Mouse (Mus musculus): ENCODE data around the gene Tap1. TPM values are rescaled to one million over a fixed set of nuclear protein-coding genes. Genes with fewer than 3 reads are reported as not detected.
"Not testable (repeated sequence)": the region's sequence is repeated elsewhere in the genome, so short reads cannot be mapped to it uniquely, and the experiment has no call there.

Gene Tap1
- polyA plus RNA-seq, 1 experiment from 2014 or later = 0.60 TPM

GRCm38 (mm10) chr17:34220401-34220800 lies 33.0 kb downstream of the Tap1 start:
- WGBS = 96% methylated on average over 7 of the region's 16 CpGs

GRCm38 (mm10) chr17:34224816-34225215 lies 37.5 kb downstream of the Tap1 start:
- H3K4me3 ChIP-seq = no peak overlapping the region
- ATAC-seq (ENCODE audit: low read depth) = no peak
- WGBS = 93% methylated on average over 3 of the region's 3 CpGs

More at GRCm38 (mm10) chr17:34220401-34220800, 33.0 kb downstream of the Tap1 start:
- H3K4me2 ChIP-seq; H3K4me3 ChIP-seq; ATAC-seq (ENCODE audit: low read depth); H3K27me3 ChIP-seq; H3K9me3 ChIP-seq; H3K27ac ChIP-seq (replicated peaks); H3K36me3 ChIP-seq; H3K9ac ChIP-seq; H3K4me1 ChIP-seq (replicated peaks): not testable (repeated sequence)

GRCm38 (mm10) chr17:34225426-34225825 lies 38.1 kb downstream of the Tap1 start:
- no peak for ATAC-seq (ENCODE audit: low read depth)
- 94% methylated on average over 8 of the region's 8 CpGs for WGBS
- no peaks in the 10 kb centered on the region for H3K36me3 ChIP-seq
- H3K4me2 ChIP-seq = no peak overlapping the region
- H3K27me3 ChIP-seq = no peaks in the 10 kb centered on the region
- H3K4me1 ChIP-seq (replicated peaks) = no peaks in the 10 kb centered on the region
- H3K27ac ChIP-seq (replicated peaks) = no peak overlapping the region
- no peak overlapping the region for H3K4me3 ChIP-seq
- H3K9ac ChIP-seq = no peak overlapping the region
- no peaks in the 10 kb centered on the region; the same call in 1 of the 2 replicates for H3K9me3 ChIP-seq

More at GRCm38 (mm10) chr17:34224816-34225215, 37.5 kb downstream of the Tap1 start:
- Histone ChIP-seq H3K9ac (no peak overlapping the region), H3K27me3 (no peaks in the 10 kb centered on the region), H3K36me3 (no peaks in the 10 kb centered on the region), H3K4me1 (replicated peaks) (no peaks in the 10 kb centered on the region), H3K27ac (replicated peaks) (no peak overlapping the region), H3K4me2 (no peak overlapping the region), H3K9me3 (no peaks in the 10 kb centered on the region; the same call in 1 of the 2 replicates)

GRCm38 (mm10) chr17:34225911-34226310 lies 38.6 kb downstream of the Tap1 start:
- H3K4me2 ChIP-seq; H3K4me3 ChIP-seq; H3K36me3 ChIP-seq; H3K9me3 ChIP-seq; H3K27me3 ChIP-seq; H3K9ac ChIP-seq; H3K27ac ChIP-seq (replicated peaks); ATAC-seq (ENCODE audit: low read depth); H3K4me1 ChIP-seq (replicated peaks): not testable (repeated sequence)
- 98% methylated on average over 14 of the region's 23 CpGs for WGBS

- not testable (repeated sequence) for H3K9me3 ChIP-seq; H3K27ac ChIP-seq (replicated peaks); H3K4me3 ChIP-seq; ATAC-seq (ENCODE audit: low read depth); H3K4me2 ChIP-seq; H3K9ac ChIP-seq; H3K36me3 ChIP-seq; H3K4me1 ChIP-seq (replicated peaks); H3K27me3 ChIP-seq
- WGBS = 95% methylated on average over 9 of the region's 9 CpGs
Observed at GRCm38 (mm10) chr17:34230971-34231370, 43.6 kb downstream of the Tap1 start.

GRCm38 (mm10) chr17:34232021-34232420 lies 44.7 kb downstream of the Tap1 start:
- H3K4me2 ChIP-seq; H3K4me1 ChIP-seq (replicated peaks); H3K36me3 ChIP-seq; H3K9ac ChIP-seq; H3K4me3 ChIP-seq; H3K27ac ChIP-seq (replicated peaks); ATAC-seq (ENCODE audit: low read depth); H3K27me3 ChIP-seq; H3K9me3 ChIP-seq: not testable (repeated sequence)
- 86% methylated on average over 5 of the region's 7 CpGs for WGBS

- H3K9ac ChIP-seq = no peak overlapping the region
Observed at GRCm38 (mm10) chr17:34234926-34235325, 47.6 kb downstream of the Tap1 start.

GRCm38 (mm10) chr17:34236691-34237090 lies 49.3 kb downstream of the Tap1 start:
- no peaks in the 10 kb centered on the region for H3K4me1 ChIP-seq (replicated peaks)
- H3K36me3 ChIP-seq = no peaks in the 10 kb centered on the region
- H3K4me3 ChIP-seq = no peak overlapping the region
- no peaks in the 10 kb centered on the region for H3K27me3 ChIP-seq
- H3K9ac ChIP-seq = no peak overlapping the region
- H3K27ac ChIP-seq (replicated peaks) = no peak overlapping the region
- no peak for ATAC-seq (ENCODE audit: low read depth)
- WGBS = 86% methylated on average over 5 of the region's 5 CpGs
- H3K4me2 ChIP-seq = no peak overlapping the region
- H3K9me3 ChIP-seq = no peaks in the 10 kb centered on the region

More at GRCm38 (mm10) chr17:34234926-34235325, 47.6 kb downstream of the Tap1 start:
- H3K36me3 ChIP-seq = no peaks in the 10 kb centered on the region
- 62% methylated on average over 9 of the region's 9 CpGs for WGBS
- no peaks in the 10 kb centered on the region for H3K27me3 ChIP-seq
- no peak overlapping the region for H3K27ac ChIP-seq (replicated peaks)
- no peak overlapping the region for H3K4me3 ChIP-seq
- no peaks in the 10 kb centered on the region for H3K9me3 ChIP-seq
- H3K4me1 ChIP-seq (replicated peaks) = no peaks in the 10 kb centered on the region
- no peak for ATAC-seq (ENCODE audit: low read depth)
- no peak overlapping the region for H3K4me2 ChIP-seq

- no peak for ATAC-seq (ENCODE audit: low read depth)
- H3K27ac ChIP-seq (replicated peaks) = no peak overlapping the region
- no peaks in the 10 kb centered on the region for H3K36me3 ChIP-seq
- H3K4me1 ChIP-seq (replicated peaks) = no peaks in the 10 kb centered on the region
- no peak overlapping the region for H3K4me3 ChIP-seq
- no peak overlapping the region for H3K4me2 ChIP-seq
- 84% methylated on average over 3 of the region's 3 CpGs for WGBS
- H3K27me3 ChIP-seq = no peaks in the 10 kb centered on the region
- no peak overlapping the region for H3K9ac ChIP-seq
- no peaks in the 10 kb centered on the region for H3K9me3 ChIP-seq
Observed at GRCm38 (mm10) chr17:34237741-34238140, 50.4 kb downstream of the Tap1 start.

- Histone ChIP-seq H3K4me1 (replicated peaks) (no peaks in the 10 kb centered on the region), H3K27ac (replicated peaks) (no peak within 1 kb of the TSS), H3K4me3 (no peak within 1 kb of the TSS), H3K36me3 (no peaks in the 10 kb centered on the region), H3K4me2 (no peak within 1 kb of the TSS), H3K9ac (no peak within 1 kb of the TSS), H3K9me3 (no peaks in the 10 kb centered on the region), H3K27me3 (no peaks in the 10 kb centered on the region)
- WGBS = 68% methylated on average over 3 of the region's 3 CpGs
- no peak for ATAC-seq (ENCODE audit: low read depth)
Observed at GRCm38 (mm10) chr17:34238706-34239105, 51.4 kb downstream of the Tap1 start, which contains the start of gene H2-Ob. Gene H2-Ob (plus strand): TSS chr17:34238903.

- H3K9ac ChIP-seq = no peak overlapping the region
- H3K9me3 ChIP-seq = no peaks in the 10 kb centered on the region
- no peak overlapping the region for H3K4me3 ChIP-seq
- no peak overlapping the region for H3K27ac ChIP-seq (replicated peaks)
- WGBS = 72% methylated on average over 10 of the region's 10 CpGs
- no peak overlapping the region for H3K4me2 ChIP-seq
- H3K4me1 ChIP-seq (replicated peaks) = no peaks in the 10 kb centered on the region
- H3K27me3 ChIP-seq = no peaks in the 10 kb centered on the region
- no peak for ATAC-seq (ENCODE audit: low read depth)
- H3K36me3 ChIP-seq = no peaks in the 10 kb centered on the region
Observed at GRCm38 (mm10) chr17:34239601-34240041, 52.3 kb downstream of the Tap1 start.

- H3K4me3 ChIP-seq = no peak overlapping the region
- no peaks in the 10 kb centered on the region for H3K27me3 ChIP-seq
- no peak overlapping the region for H3K4me2 ChIP-seq
- H3K9me3 ChIP-seq = no peaks in the 10 kb centered on the region
- H3K27ac ChIP-seq (replicated peaks) = no peak overlapping the region
- H3K36me3 ChIP-seq = no peaks in the 10 kb centered on the region
- WGBS = 73% methylated on average over 3 of the region's 3 CpGs
- no peak for ATAC-seq (ENCODE audit: low read depth)
- H3K9ac ChIP-seq = no peak overlapping the region
- H3K4me1 ChIP-seq (replicated peaks) = no peaks in the 10 kb centered on the region
Observed at GRCm38 (mm10) chr17:34240366-34240765, 53.0 kb downstream of the Tap1 start.

GRCm38 (mm10) chr17:34240916-34241315 lies 53.6 kb downstream of the Tap1 start:
- Histone ChIP-seq H3K9ac (no peak overlapping the region), H3K4me2 (no peak overlapping the region), H3K4me1 (replicated peaks) (no peaks in the 10 kb centered on the region), H3K4me3 (no peak overlapping the region), H3K27ac (replicated peaks) (no peak overlapping the region), H3K27me3 (no peaks in the 10 kb centered on the region), H3K36me3 (no peaks in the 10 kb centered on the region), H3K9me3 (no peaks in the 10 kb centered on the region)
- no peak for ATAC-seq (ENCODE audit: low read depth)
- WGBS = 77% methylated on average over 6 of the region's 6 CpGs
